Comparison of ENCODE assay signal across 11 mouse cellular contexts in genomic region chr2:174300186-174300585, GRCm38 (mm10). TPM values are rescaled to one million over a fixed set of nuclear protein-coding genes. Genes with fewer than 3 reads are reported as not detected.
A peak's percentile ranks its signal among the peaks of the same experiment; 100 is the strongest.
DNase-seq lines count a peak whose midpoint lies in the region; ATAC-seq lines count a peak whose summit lies in the region.
"Had no signal": no experiment of that assay in that cellular context is flagged by ENCODE, and none has a peak within 500 bp of the region (broad histone marks: within the 10 kb centered on the region; RNA-seq: fewer than 3 reads in every experiment).

No protein-coding gene starts in this region.

- WGBS in heart, embryonic 15.5 days: 50% methylated on average over 27 of the region's 27 CpGs
- 66% methylated on average over 27 of the region's 27 CpGs for WGBS in embryonic facial prominence, embryonic 12.5 days
- WGBS in hindbrain, embryonic 16.5 days: 63% methylated on average over 27 of the region's 27 CpGs
- WGBS in midbrain, embryonic 15.5 days: 56% methylated on average over 27 of the region's 27 CpGs

- H3K36me3 ChIP-seq in heart, embryonic 15.5 days: no peaks in the 10 kb centered on the region
- peaks cover 5% of the 10 kb centered on the region for H3K36me3 ChIP-seq in embryonic facial prominence, embryonic 12.5 days
- H3K36me3 ChIP-seq in hindbrain, embryonic 16.5 days (ENCODE audit: control insufficient read depth, insufficient read depth, low read length): no peaks in the 10 kb centered on the region
- no peaks in the 10 kb centered on the region for H3K36me3 ChIP-seq in midbrain, embryonic 15.5 days (replicated peaks)

- peak overlapping the region; percentile 76 for H3K4me2 ChIP-seq in heart, embryonic 15.5 days
- H3K4me2 ChIP-seq in embryonic facial prominence, embryonic 12.5 days (replicated peaks): peak overlapping the region; percentile 59
- H3K4me2 ChIP-seq in hindbrain, embryonic 16.5 days (ENCODE audit: low read length): peak overlapping the region; percentile 58
- peak overlapping the region; percentile 46 for H3K4me2 ChIP-seq in midbrain, embryonic 15.5 days

- peak overlapping the region; percentile 46 for H3K4me3 ChIP-seq in heart, embryonic 15.5 days
- peak overlapping the region; percentile 36 for H3K4me3 ChIP-seq in embryonic facial prominence, embryonic 12.5 days
- H3K4me3 ChIP-seq in hindbrain, embryonic 16.5 days (ENCODE audit: low read length): peak overlapping the region; percentile 33
- peak overlapping the region; percentile 26 for H3K4me3 ChIP-seq in midbrain, embryonic 15.5 days

- no peak for ATAC-seq in heart, embryonic 15.5 days (replicated peaks; ENCODE audit: insufficient number of reproducible peaks, insufficient read depth, low FRiP score, low read depth)
- no peak for ATAC-seq in embryonic facial prominence, embryonic 12.5 days (ENCODE audit: insufficient number of reproducible peaks, insufficient read depth, low FRiP score, low TSS enrichment)
- no peak for ATAC-seq in hindbrain, embryonic 16.5 days
- no peak for ATAC-seq in midbrain, embryonic 15.5 days (replicated peaks)

- peak overlapping the region; percentile 31; the same call in 1 of the 2 replicates for H3K9ac ChIP-seq in heart, embryonic 15.5 days
- H3K9ac ChIP-seq in embryonic facial prominence, embryonic 12.5 days: no peak overlapping the region
- no peak overlapping the region for H3K9ac ChIP-seq in hindbrain, embryonic 16.5 days (ENCODE audit: low read depth, low read length)
- H3K9ac ChIP-seq in midbrain, embryonic 15.5 days: no peak overlapping the region

- H3K27me3 ChIP-seq in heart, embryonic 15.5 days: peaks cover 40% of the 10 kb centered on the region
- peaks cover 41% of the 10 kb centered on the region for H3K27me3 ChIP-seq in embryonic facial prominence, embryonic 12.5 days
- peaks cover 11% of the 10 kb centered on the region for H3K27me3 ChIP-seq in hindbrain, embryonic 16.5 days (replicated peaks; ENCODE audit: control insufficient read depth, insufficient read depth, low read length)
- peaks cover 28% of the 10 kb centered on the region for H3K27me3 ChIP-seq in midbrain, embryonic 15.5 days (replicated peaks)
- H3K27me3 ChIP-seq: CH12.LX had no signal

- no peak for DNase-seq in heart, adult 8-10 months (ENCODE audit: low spot score)
- DNase-seq in natural killer cell, adult 2 months (ENCODE audit: low spot score in 2 of 2): no peak
- DNase-seq in layer of hippocampus, adult 8-10 months (ENCODE audit: low spot score in 2 of 2): no peak
- DNase-seq in cerebellum, postnatal 14 days: no peak
- DNase-seq: kidney, adult 9 months; thymus, postnatal 36 days had no signal

- peaks cover 33% of the 10 kb centered on the region for H3K4me1 ChIP-seq in heart, embryonic 15.5 days (replicated peaks)
- peaks cover 9% of the 10 kb centered on the region; the same call in 1 of the 2 replicates for H3K4me1 ChIP-seq in embryonic facial prominence, embryonic 12.5 days
- H3K4me1 ChIP-seq in hindbrain, embryonic 16.5 days (ENCODE audit: control insufficient read depth, insufficient read depth, low read depth, low read length): peaks cover 22% of the 10 kb centered on the region
- peaks cover 41% of the 10 kb centered on the region for H3K4me1 ChIP-seq in midbrain, embryonic 15.5 days

- no peak overlapping the region for H3K27ac ChIP-seq in heart, embryonic 15.5 days
- H3K27ac ChIP-seq in embryonic facial prominence, embryonic 12.5 days: no peak overlapping the region
- H3K27ac ChIP-seq in hindbrain, embryonic 16.5 days (ENCODE audit: low read depth, low read length): no peak overlapping the region
- H3K27ac ChIP-seq in midbrain, embryonic 15.5 days: no peak overlapping the region

- peaks cover 18% of the 10 kb centered on the region for H3K9me3 ChIP-seq in heart, embryonic 15.5 days (replicated peaks)
- peaks cover 55% of the 10 kb centered on the region for H3K9me3 ChIP-seq in embryonic facial prominence, embryonic 12.5 days
- peaks cover 51% of the 10 kb centered on the region for H3K9me3 ChIP-seq in hindbrain, embryonic 16.5 days (ENCODE audit: control insufficient read depth, low read length)
- peaks cover 27% of the 10 kb centered on the region for H3K9me3 ChIP-seq in midbrain, embryonic 15.5 days

RNA-seq across cellular contexts. Expression of gene Gnas, which starts 16.1 kb away (rescaled TPM):
- polyA plus RNA-seq in heart, embryonic 15.5 days (2015; fragmentation: Nextera tagmentation; extraction: Ambion mirVana): 1,401 and 1,438 TPM in 2 replicates
- 1,000 to 10,000 TPM; 1,172 to 1,307 (median 1,221) TPM for total RNA-seq in heart, adult 8-10 months (2022)
- 1,926 and 2,042 TPM in 2 replicates for polyA plus RNA-seq in embryonic facial prominence, embryonic 12.5 days (2016; fragmentation: Nextera tagmentation; extraction: Ambion mirVana)
- polyA plus RNA-seq in hindbrain, embryonic 16.5 days (2015; fragmentation: Nextera tagmentation; extraction: Ambion mirVana): 1,030 and 1,626 TPM in 2 replicates
- polyA plus RNA-seq in midbrain, embryonic 15.5 days (2015; fragmentation: Nextera tagmentation; extraction: Ambion mirVana): 1,362 and 1,368 TPM in 2 replicates
- total RNA-seq in layer of hippocampus, adult 8-10 months (2022): 1,000 to 10,000 TPM; 1,786 to 1,958 (median 1,837) TPM

RNA-seq across cellular contexts. Expression of gene Gm20721, which starts 46.3 kb away (rescaled TPM):
- 17.1 and 32.0 TPM in 2 replicates for polyA plus RNA-seq in heart, embryonic 15.5 days (2015; fragmentation: Nextera tagmentation; extraction: Ambion mirVana)
- 1 to 10 TPM; 1.3 to 1.7 (median 1.5) TPM for total RNA-seq in heart, adult 8-10 months (2022)
- polyA plus RNA-seq in embryonic facial prominence, embryonic 12.5 days (2016; fragmentation: Nextera tagmentation; extraction: Ambion mirVana): 17.3 and 19.9 TPM in 2 replicates
- polyA plus RNA-seq in hindbrain, embryonic 16.5 days (2015; fragmentation: Nextera tagmentation; extraction: Ambion mirVana): 15.1 and 23.5 TPM in 2 replicates
- 8.2 and 16.1 TPM in 2 replicates for polyA plus RNA-seq in midbrain, embryonic 15.5 days (2015; fragmentation: Nextera tagmentation; extraction: Ambion mirVana)
- total RNA-seq in layer of hippocampus, adult 8-10 months (2022): 1 to 10 TPM; 1.2 to 2.9 (median 1.8) TPM
